In the genomic region with DNA sequence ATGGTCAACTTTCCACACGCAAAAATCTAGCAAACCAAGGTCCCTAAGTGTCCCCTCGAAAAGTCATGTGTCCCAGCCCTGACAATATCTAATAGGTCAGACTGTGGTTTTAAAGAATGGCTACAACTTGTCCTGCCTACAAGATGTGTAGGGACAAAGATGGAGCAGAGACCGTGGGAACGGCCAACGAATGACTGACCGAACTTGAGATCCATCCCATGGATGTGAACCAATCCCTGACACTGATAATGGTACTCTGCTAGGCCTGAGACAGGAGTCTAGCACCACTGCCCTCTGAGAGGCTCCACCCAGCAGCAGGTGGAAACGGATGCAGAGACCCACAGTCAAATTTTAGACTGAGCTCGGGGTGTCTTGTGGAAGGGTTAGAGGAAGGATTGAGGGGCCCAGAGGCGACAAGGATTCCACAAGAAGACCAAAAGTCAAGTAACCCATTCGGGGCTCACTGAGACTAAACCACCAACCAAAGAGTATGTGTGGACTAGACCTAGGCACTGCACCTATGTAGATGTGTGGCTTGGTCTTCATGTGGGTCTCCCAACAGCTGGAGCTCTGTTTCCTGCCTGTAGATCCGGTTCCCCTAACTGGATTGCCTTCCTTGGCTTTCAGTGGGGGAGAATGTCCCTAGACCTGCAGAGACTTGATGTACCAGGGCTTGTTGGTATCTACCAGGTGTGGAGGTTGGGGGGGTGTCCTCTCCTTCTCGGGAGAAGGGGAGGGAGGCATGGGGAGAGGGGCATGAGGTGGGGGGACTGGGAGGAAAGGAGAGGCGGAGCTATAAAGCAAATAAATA, we compare ENCODE assay signal across 8 mouse cellular contexts. TPM values are rescaled to one million over a fixed set of nuclear protein-coding genes. Genes with fewer than 3 reads are reported as not detected.
A peak's percentile ranks its signal among the peaks of the same experiment; 100 is the strongest.
DNase-seq lines count a peak whose midpoint lies in the region; ATAC-seq lines count a peak whose summit lies in the region.

No protein-coding gene starts in this region.

- no peaks in the 10 kb centered on the region for H3K9me3 ChIP-seq in kidney, embryonic 14.5 days (ENCODE audit: control insufficient read depth, low read length)
- H3K9me3 ChIP-seq in hindbrain, embryonic 13.5 days: no peaks in the 10 kb centered on the region
- no peaks in the 10 kb centered on the region for H3K9me3 ChIP-seq in midbrain, embryonic 14.5 days (ENCODE audit: control insufficient read depth, low read length)

- DNase-seq in kidney, adult 8-10 months: no peak
- DNase-seq in NIH3T3 (ENCODE audit: low read depth): peak; percentile 25
- no peak for DNase-seq in midbrain, embryonic 14.5 days
- no peak for DNase-seq in left cerebral cortex, adult 9 months (ENCODE audit: low spot score in 2 of 2)
- DNase-seq in frontal cortex, postnatal 36 days (ENCODE audit: low spot score in 2 of 2): no peak
- no peak for DNase-seq in gastrocnemius, postnatal 36 days

- H3K36me3 ChIP-seq in kidney, embryonic 14.5 days (ENCODE audit: control insufficient read depth, insufficient read depth, low read length): no peaks in the 10 kb centered on the region
- H3K36me3 ChIP-seq in hindbrain, embryonic 13.5 days: no peaks in the 10 kb centered on the region
- no peaks in the 10 kb centered on the region for H3K36me3 ChIP-seq in midbrain, embryonic 14.5 days (ENCODE audit: control insufficient read depth, insufficient read depth, low read length)

- ATAC-seq in kidney, embryonic 14.5 days (ENCODE audit: low FRiP score, low TSS enrichment): no peak
- no peak for ATAC-seq in hindbrain, embryonic 13.5 days (ENCODE audit: low FRiP score)
- ATAC-seq in midbrain, embryonic 14.5 days (ENCODE audit: low FRiP score, low TSS enrichment): no peak

- H3K4me2 ChIP-seq in kidney, embryonic 14.5 days (replicated peaks; ENCODE audit: low read depth, low read length): peak overlapping the region; percentile 47
- peak overlapping the region; percentile 67 for H3K4me2 ChIP-seq in hindbrain, embryonic 13.5 days
- peak overlapping the region; percentile 53 for H3K4me2 ChIP-seq in midbrain, embryonic 14.5 days (ENCODE audit: low read length)

- intact Hi-C loops in gastrocnemius, postnatal 36 days (cut with DNase I): no loop called here

- H3K4me3 ChIP-seq in kidney, embryonic 14.5 days (ENCODE audit: low read length): peak overlapping the region; percentile 72
- H3K4me3 ChIP-seq in hindbrain, embryonic 13.5 days: peak overlapping the region; percentile 56
- peak overlapping the region; percentile 45 for H3K4me3 ChIP-seq in midbrain, embryonic 14.5 days (replicated peaks; ENCODE audit: low read depth, low read length)

- peaks cover 13% of the 10 kb centered on the region for H3K4me1 ChIP-seq in kidney, embryonic 14.5 days (ENCODE audit: control insufficient read depth, insufficient read depth, low read length)
- peaks cover 25% of the 10 kb centered on the region for H3K4me1 ChIP-seq in hindbrain, embryonic 13.5 days (replicated peaks)
- H3K4me1 ChIP-seq in midbrain, embryonic 14.5 days (ENCODE audit: control insufficient read depth, insufficient read depth, low read length): peaks cover 7% of the 10 kb centered on the region

- H3K9ac ChIP-seq in kidney, embryonic 14.5 days (ENCODE audit: low read depth, low read length): peak overlapping the region; percentile 53
- peak overlapping the region; percentile 81 for H3K9ac ChIP-seq in hindbrain, embryonic 13.5 days
- H3K9ac ChIP-seq in midbrain, embryonic 14.5 days (replicated peaks; ENCODE audit: low read length): peak overlapping the region; percentile 72; the same call in 1 of the 2 replicates

- 64% methylated on average over 13 of the region's 13 CpGs for WGBS in kidney, embryonic 14.5 days
- 61% methylated on average over 13 of the region's 13 CpGs for WGBS in hindbrain, embryonic 13.5 days
- WGBS in midbrain, embryonic 14.5 days: 54% methylated on average over 13 of the region's 13 CpGs

- H3K27me3 ChIP-seq in kidney, embryonic 14.5 days (ENCODE audit: control insufficient read depth, insufficient read depth, low read length): no peaks in the 10 kb centered on the region
- peaks cover 3% of the 10 kb centered on the region; the same call in 1 of the 2 replicates for H3K27me3 ChIP-seq in hindbrain, embryonic 13.5 days
- H3K27me3 ChIP-seq in midbrain, embryonic 14.5 days (ENCODE audit: control insufficient read depth, insufficient read depth, low read length): no peaks in the 10 kb centered on the region

- peak overlapping the region; percentile 84; the same call in 1 of the 2 replicates for H3K27ac ChIP-seq in kidney, embryonic 14.5 days (ENCODE audit: low read depth, low read length)
- peak overlapping the region; percentile 95 for H3K27ac ChIP-seq in hindbrain, embryonic 13.5 days
- H3K27ac ChIP-seq in midbrain, embryonic 14.5 days (replicated peaks; ENCODE audit: low read depth, low read length): peak overlapping the region; percentile 86

RNA-seq across cellular contexts. Expression of a gene that starts 17.2 kb away (rescaled TPM):
- polyA plus RNA-seq in kidney, embryonic 14.5 days (2014; fragmentation: Nextera tagmentation; extraction: Ambion mirVana): 715 and 1,051 TPM in 2 replicates
- 1,201 and 1,293 TPM in 2 replicates for polyA plus RNA-seq in hindbrain, embryonic 13.5 days (2015; fragmentation: Nextera tagmentation; extraction: Ambion mirVana)
- 1,251 and 1,332 TPM in 2 replicates for polyA plus RNA-seq in midbrain, embryonic 14.5 days (2014; fragmentation: Nextera tagmentation; extraction: Ambion mirVana)
- 1,000 to 10,000 TPM; 1,061 to 1,578 TPM for total RNA-seq in gastrocnemius, postnatal 36 days (2021)

RNA-seq across cellular contexts. Expression of a gene that starts 18.1 kb away (rescaled TPM):
- 0.16 and 0.41 TPM in 2 replicates for polyA plus RNA-seq in kidney, embryonic 14.5 days (2014; fragmentation: Nextera tagmentation; extraction: Ambion mirVana)
- 0.55 and 1.1 TPM in 2 replicates for polyA plus RNA-seq in hindbrain, embryonic 13.5 days (2015; fragmentation: Nextera tagmentation; extraction: Ambion mirVana)
- 0.42 and 0.58 TPM in 2 replicates for polyA plus RNA-seq in midbrain, embryonic 14.5 days (2014; fragmentation: Nextera tagmentation; extraction: Ambion mirVana)
- total RNA-seq in gastrocnemius, postnatal 36 days (2021): under 1 TPM in 1 of 2 experiments, not detected in 1; 0.20 TPM

RNA-seq across cellular contexts. Expression of a gene that starts 26.7 kb away (rescaled TPM):
- 7.7 and 14.4 TPM in 2 replicates for polyA plus RNA-seq in kidney, embryonic 14.5 days (2014; fragmentation: Nextera tagmentation; extraction: Ambion mirVana)
- 10.4 and 11.7 TPM in 2 replicates for polyA plus RNA-seq in hindbrain, embryonic 13.5 days (2015; fragmentation: Nextera tagmentation; extraction: Ambion mirVana)
- polyA plus RNA-seq in midbrain, embryonic 14.5 days (2014; fragmentation: Nextera tagmentation; extraction: Ambion mirVana): 8.5 and 9.8 TPM in 2 replicates
- 1 to 10 TPM; 3.4 to 4.3 TPM for total RNA-seq in gastrocnemius, postnatal 36 days (2021)

RNA-seq across cellular contexts. Expression of a gene that starts 34.1 kb away (rescaled TPM):
- polyA plus RNA-seq in kidney, embryonic 14.5 days (2014; fragmentation: Nextera tagmentation; extraction: Ambion mirVana): 29.6 and 39.8 TPM in 2 replicates
- 31.4 and 35.6 TPM in 2 replicates for polyA plus RNA-seq in hindbrain, embryonic 13.5 days (2015; fragmentation: Nextera tagmentation; extraction: Ambion mirVana)
- polyA plus RNA-seq in midbrain, embryonic 14.5 days (2014; fragmentation: Nextera tagmentation; extraction: Ambion mirVana): 26.8 and 37.8 TPM in 2 replicates
- 1 to 10 TPM; 3.8 to 4.0 TPM for total RNA-seq in gastrocnemius, postnatal 36 days (2021)
